Mouse (Mus musculus) ES-Bruce4 (cell line): Measurements from ENCODE around the gene Vmn2r65.

Source experiments
- CTCF ChIP-seq: IDR thresholded peaks from one replicate; pipeline ENCODE4 v1.8.1; 2011; ENCODE audit warnings: low read depth, low read length
- EP300 ChIP-seq: IDR thresholded peaks from 2 replicates; pipeline ENCODE4 v1.6.1; 2011; ENCODE audit warnings: low read depth, low read length; ENCODE audit not compliant: insufficient read depth

GRCm38 (mm10) chr7:85012168-85012567 lies 48.3 kb upstream of the Vmn2r65 start, which contains the start of gene Vmn2r66:
- no peak for TF ChIP-seq CTCF
- no peak for TF ChIP-seq EP300
